Mouse (Mus musculus) limb, embryonic 11.5 days (tissue): Measurements from ENCODE around the gene Pabpc4l. TPM values are rescaled to one million over a fixed set of nuclear protein-coding genes. Genes with fewer than 3 reads are reported as not detected.
A peak's percentile ranks its signal among the peaks of the same experiment; 100 is the strongest.
"Not testable (repeated sequence)": the region's sequence is repeated elsewhere in the genome, so short reads cannot be mapped to it uniquely, and the experiment has no call there.

ENCODE experiments used
- ATAC-seq: fragments of 200-750 bp; cut with Nextera tagmentation; 2 replicates; pipeline ENCODE4 v1.8.0; 2017; ENCODE audit warnings: low read depth; ENCODE audit not compliant: insufficient number of reproducible peaks, low FRiP score, low TSS enrichment
- DNase-seq: peaks from one replicate; pipeline ENCODE4 v3.0.0-alpha.2; 2015; ENCODE audit warnings: low spot score
- H3K27ac ChIP-seq: fragments of 300-500 bp; sonication (generic); replicated peaks from 2 replicates; pipeline ENCODE4 v1.5.1; 2014; ENCODE audit warnings: low read depth, mild to moderate bottlenecking, low read length
- H3K27me3 ChIP-seq: fragments of 300-500 bp; sonication (generic); 2 replicates; pipeline ENCODE4 v1.6.1; 2014; ENCODE audit warnings: mild to moderate bottlenecking, low read length, mixed read lengths; ENCODE audit not compliant: control insufficient read depth, insufficient read depth
- H3K36me3 ChIP-seq: fragments of 300-500 bp; sonication (generic); 2 replicates; pipeline ENCODE4 v1.6.1; 2014; ENCODE audit warnings: mild to moderate bottlenecking, low read length, moderate library complexity, mixed read lengths; ENCODE audit not compliant: control insufficient read depth, insufficient read depth
- H3K4me1 ChIP-seq: fragments of 300-500 bp; sonication (generic); 2 replicates; pipeline ENCODE4 v1.6.1; 2014; ENCODE audit warnings: low read length, mixed read lengths; ENCODE audit not compliant: control insufficient read depth, insufficient read depth
- H3K4me2 ChIP-seq: fragments of 300-500 bp; sonication (generic); 2 replicates; pipeline ENCODE4 v1.6.1; 2014; ENCODE audit warnings: low read depth, mild to moderate bottlenecking, moderate library complexity; ENCODE audit not compliant: severe bottlenecking
- H3K4me3 ChIP-seq: fragments of 300-500 bp; sonication (generic); 2 replicates; pipeline ENCODE4 v1.5.1; 2014; ENCODE audit warnings: low read depth, low read length
- H3K9ac ChIP-seq: fragments of 300-500 bp; sonication (generic); 2 replicates; pipeline ENCODE4 v1.6.1; 2014; ENCODE audit warnings: mild to moderate bottlenecking, low read length
- H3K9me3 ChIP-seq: fragments of 300-500 bp; sonication (generic); 2 replicates; pipeline ENCODE4 v1.6.1; 2016; ENCODE audit warnings: low read length; ENCODE audit not compliant: control insufficient read depth
- WGBS: fragments of 180-500 bp; shearing (Covaris S2); extraction: QIAGEN DNeasy Blood & Tissue Kit; methylation state at CpG from one replicate; pipeline ENCODE4 v1.1.7; 2014; 5-methylcytosine and 5-hydroxymethylcytosine counted together
- polyA plus RNA-seq: library from polyadenylated mRNA; unstranded; fragments of >200 nt; fragmentation: Nextera tagmentation; extraction: Ambion mirVana; gene quantifications from 2 replicates; pipeline ENCODE4 v1.2.1, GENCODE M21; 2014

The Pabpc4l gene
- polyA plus RNA-seq, result 24.4 and 25.4 TPM in 2 replicates

- H3K4me2 ChIP-seq, result peak within 1 kb of the TSS; percentile 65
- no peaks in the 10 kb centered on the region for H3K27me3 ChIP-seq
- peaks cover 6% of the 10 kb centered on the region; the same call in 1 of the 2 replicates for H3K9me3 ChIP-seq
- H3K27ac ChIP-seq, result peak within 1 kb of the TSS; percentile 89
- under 1% methylated on average over 36 of the region's 37 CpGs for WGBS
- H3K9ac ChIP-seq, result peak within 1 kb of the TSS; percentile 88
- H3K4me1 ChIP-seq, result no peaks in the 10 kb centered on the region
- DNase-seq, result peak; percentile 81
- peak within 1 kb of the TSS; percentile 57 for H3K4me3 ChIP-seq
- no peaks in the 10 kb centered on the region; the same call in 1 of the 2 replicates for H3K36me3 ChIP-seq
- ATAC-seq, result peak; percentile 97
Measured at GRCm38 (mm10) chr3:46447481-46448265, at the start of gene Pabpc4l. Gene Pabpc4l, minus strand, starts transcription at chr3:46448219.

DNA sequence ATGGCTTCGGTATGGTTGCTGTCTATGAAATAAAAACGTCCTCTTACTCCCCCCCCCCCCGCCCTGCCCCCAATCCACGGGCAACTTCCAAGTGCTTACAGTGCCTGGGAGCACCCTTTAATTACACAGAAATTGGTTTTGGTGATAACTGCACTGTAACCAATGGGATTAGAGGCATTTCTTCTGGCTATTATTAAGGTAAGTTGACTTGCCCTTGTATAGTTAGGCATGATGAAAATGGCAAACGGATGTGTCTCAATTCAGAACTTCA lies 42.9 kb upstream of the Pabpc4l start:
- no peaks in the 10 kb centered on the region for H3K9me3 ChIP-seq
- H3K9ac ChIP-seq, result no peak overlapping the region
- no peaks in the 10 kb centered on the region for H3K27me3 ChIP-seq
- DNase-seq (no peak), ATAC-seq (no peak)
- H3K27ac ChIP-seq, result no peak overlapping the region
- H3K36me3 ChIP-seq, result no peaks in the 10 kb centered on the region
- H3K4me1 ChIP-seq, result no peaks in the 10 kb centered on the region
- H3K4me3 ChIP-seq, result no peak overlapping the region
- no peak overlapping the region for H3K4me2 ChIP-seq
- WGBS, result 73% methylated on average over 5 of the region's 5 CpGs

DNA sequence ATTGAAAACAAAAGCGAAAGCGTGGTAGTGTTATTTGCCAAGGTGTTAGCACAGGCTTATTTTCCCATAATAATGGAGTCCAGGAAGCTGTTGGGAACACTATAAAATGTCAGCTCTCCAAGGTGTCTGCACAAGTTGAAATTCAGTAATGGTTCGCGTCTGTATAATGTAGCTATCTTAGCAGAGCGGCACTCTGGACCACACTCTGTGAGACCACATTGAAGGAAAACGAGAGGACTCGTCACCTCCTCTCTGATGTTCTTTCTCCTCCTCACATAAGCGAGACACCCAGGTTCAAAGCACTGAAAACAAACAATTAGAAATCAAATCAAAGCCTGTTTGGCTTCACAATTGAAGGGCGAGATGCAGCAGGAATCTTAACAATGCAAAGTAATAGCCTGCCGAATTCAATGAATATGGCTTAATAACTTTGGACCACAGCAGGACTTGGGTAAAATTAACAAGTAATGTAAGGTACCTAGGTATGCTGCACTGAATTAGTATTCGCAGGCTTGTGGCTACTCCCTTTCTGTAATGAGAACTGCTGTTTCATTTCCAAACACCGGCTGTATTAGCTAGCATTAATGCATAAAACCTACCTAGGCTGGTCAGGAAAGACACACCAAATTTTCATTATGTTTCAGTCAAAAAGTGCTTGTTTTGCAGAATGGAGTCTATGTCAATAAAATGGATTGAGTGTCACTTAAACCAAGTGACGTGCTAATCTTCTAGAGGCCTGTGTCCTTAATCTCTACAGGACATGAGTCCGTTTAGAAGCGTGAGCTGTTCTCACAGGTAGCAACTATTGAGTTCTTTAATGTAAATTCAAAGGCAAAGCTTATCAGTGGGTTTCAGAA lies 42.3 kb upstream of the Pabpc4l start:
- H3K4me3 ChIP-seq, result no peak overlapping the region
- H3K27ac ChIP-seq, result no peak overlapping the region
- WGBS, result 67% methylated on average over 15 of the region's 15 CpGs
- DNase-seq, result no peak
- no peaks in the 10 kb centered on the region for H3K9me3 ChIP-seq
- no peaks in the 10 kb centered on the region for H3K27me3 ChIP-seq
- H3K4me2 ChIP-seq, result no peak overlapping the region
- no peak for ATAC-seq
- H3K4me1 ChIP-seq, result no peaks in the 10 kb centered on the region
- no peaks in the 10 kb centered on the region for H3K36me3 ChIP-seq
- H3K9ac ChIP-seq, result no peak overlapping the region

- 89% methylated on average over 1 of the region's 1 CpGs for WGBS
- not testable (repeated sequence) for DNase-seq, H3K9me3 ChIP-seq, H3K36me3 ChIP-seq, H3K27ac ChIP-seq, H3K9ac ChIP-seq, H3K27me3 ChIP-seq, H3K4me2 ChIP-seq, H3K4me1 ChIP-seq, ATAC-seq, H3K4me3 ChIP-seq
Measured at GRCm38 (mm10) chr3:46486091-46486490, 38.1 kb upstream of the Pabpc4l start.

GRCm38 (mm10) chr3:46448266-46448532 lies 180 bp upstream of the Pabpc4l start:
- H3K36me3 ChIP-seq, result no peaks in the 10 kb centered on the region; the same call in 1 of the 2 replicates
- ATAC-seq, result peak; percentile 42; the same call in 1 of the 2 replicates
- peaks cover 6% of the 10 kb centered on the region; the same call in 1 of the 2 replicates for H3K9me3 ChIP-seq
- H3K27ac ChIP-seq, result peak overlapping the region; percentile 89; the same call in 1 of the 2 replicates
- no peak for DNase-seq
- H3K9ac ChIP-seq, result peak overlapping the region; percentile 88
- H3K4me2 ChIP-seq, result peak overlapping the region; percentile 65
- peak overlapping the region; percentile 57 for H3K4me3 ChIP-seq
- no peaks in the 10 kb centered on the region for H3K4me1 ChIP-seq
- 8% methylated on average over 5 of the region's 5 CpGs for WGBS
- H3K27me3 ChIP-seq, result no peaks in the 10 kb centered on the region

GRCm38 (mm10) chr3:46431416-46431815 lies 16.6 kb downstream of the Pabpc4l start:
- no peak for DNase-seq
- Histone ChIP-seq H3K36me3 (no peaks in the 10 kb centered on the region), H3K9ac (no peak overlapping the region), H3K4me2 (no peak overlapping the region), H3K4me3 (no peak overlapping the region), H3K4me1 (no peaks in the 10 kb centered on the region), H3K27me3 (no peaks in the 10 kb centered on the region), H3K27ac (no peak overlapping the region), H3K9me3 (no peaks in the 10 kb centered on the region)
- ATAC-seq, result no peak
